ENCODE assay signal across 9 mouse cellular contexts in the genomic region with DNA sequence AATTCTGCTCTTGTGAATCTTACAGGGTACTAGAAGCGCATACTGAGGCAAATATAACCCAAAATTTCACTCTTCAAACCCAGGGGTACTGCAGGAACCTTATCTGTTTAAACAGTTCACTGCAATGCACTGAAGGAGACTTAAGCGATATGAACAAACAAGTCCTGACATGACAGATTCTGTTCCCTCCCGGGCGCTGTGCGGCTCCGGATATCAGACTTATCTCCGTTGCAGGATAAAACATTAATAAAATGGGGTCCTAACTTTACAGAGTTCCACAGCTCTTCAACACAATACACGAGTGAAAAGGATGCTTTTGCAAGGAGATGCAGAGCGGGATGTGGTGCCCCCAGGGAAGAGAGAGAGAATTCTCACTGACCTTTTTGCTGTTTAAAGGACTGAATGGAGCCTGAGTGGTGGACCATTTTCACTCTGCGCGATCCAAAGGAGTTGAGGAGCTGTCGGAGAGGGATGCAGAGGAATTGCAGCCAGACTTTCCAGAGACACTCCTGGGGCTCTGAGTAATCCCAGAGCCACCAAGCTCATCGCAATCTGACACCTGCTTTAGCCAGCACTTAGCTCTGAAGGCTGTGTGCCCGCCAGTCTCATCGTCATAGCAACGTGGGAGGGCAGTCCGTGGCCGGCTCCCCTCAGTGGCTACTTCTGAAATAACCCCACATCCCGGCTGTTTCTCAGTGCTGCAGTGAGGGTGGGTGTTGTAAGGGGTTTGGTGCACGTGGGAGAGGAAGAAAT. TPM values are rescaled to one million over a fixed set of nuclear protein-coding genes. Genes with fewer than 3 reads are reported as not detected.
DNase-seq lines count a peak whose midpoint lies in the region; ATAC-seq and TF ChIP-seq lines count a peak whose summit lies in the region.
"Had no signal": no experiment of that assay in that cellular context is flagged by ENCODE, and none has a peak within 500 bp of the region (broad histone marks: within the 10 kb centered on the region; RNA-seq: fewer than 3 reads in every experiment).

No protein-coding gene starts in this region.

- peak overlapping the region; percentile 75 for H3K4me3 ChIP-seq in layer of hippocampus, adult 2 months
- H3K4me3 ChIP-seq in midbrain, embryonic 10.5 days = peak overlapping the region; percentile 60
- peak overlapping the region; percentile 23 for H3K4me3 ChIP-seq in stomach, embryonic 15.5 days (replicated peaks)
- H3K4me3 ChIP-seq in thymus, adult 2 months (ENCODE audit: control insufficient read depth, insufficient read depth, low read length) = no peak overlapping the region
- H3K4me3 ChIP-seq: myocyte had no signal

- TF ChIP-seq POLR2A in thymus, adult 2 months (IDR thresholded peaks at IDR 0.05; ENCODE audit: control insufficient read depth, extremely low read depth, insufficient read depth, low read length, poor library complexity) = no peak

- H3K4me1 ChIP-seq in midbrain, embryonic 10.5 days = peaks cover 25% of the 10 kb centered on the region
- no peaks in the 10 kb centered on the region for H3K4me1 ChIP-seq in stomach, embryonic 15.5 days
- H3K4me1 ChIP-seq in thymus, adult 2 months (replicated peaks; ENCODE audit: control insufficient read depth, insufficient read depth, low read length) = no peaks in the 10 kb centered on the region

- peak; percentile 23 to 33 for DNase-seq in kidney, postnatal 4 days
- no peak for DNase-seq in kidney, postnatal 25 days
- peak; percentile 60 for DNase-seq in embryo, embryonic 9.5 days (ENCODE audit: extremely low spot score)
- peak; percentile 16 to 18 for DNase-seq in gastrocnemius, postnatal 4 days (ENCODE audit: low spot score in 2 of 2)
- DNase-seq in layer of hippocampus, adult 2 months (ENCODE audit: low spot score in 2 of 2) = peak; percentile 52 to 61
- peak; percentile 76 for DNase-seq in midbrain, embryonic 10.5 days (ENCODE audit: low spot score)
- no peak for DNase-seq in thymus, adult 2 months

- WGBS in midbrain, embryonic 10.5 days = 7% methylated on average over 20 of the region's 20 CpGs
- WGBS in stomach, embryonic 15.5 days = 6% methylated on average over 20 of the region's 20 CpGs
- 18% methylated on average over 20 of the region's 20 CpGs for WGBS in thymus, adult 2 months

- H3K4me2 ChIP-seq in stomach, embryonic 15.5 days = peak overlapping the region; percentile 52

- ATAC-seq in stomach, embryonic 15.5 days (ENCODE audit: insufficient read depth, low FRiP score, low read depth) = peak; percentile 66; the same call in 1 of the 2 replicates

- H3K9me3 ChIP-seq in midbrain, embryonic 10.5 days (replicated peaks) = no peaks in the 10 kb centered on the region
- H3K9me3 ChIP-seq in stomach, embryonic 15.5 days = no peaks in the 10 kb centered on the region

- TF ChIP-seq CTCF in layer of hippocampus, adult 2 months (conservative IDR thresholded peaks at IDR 0.05) = peak; percentile 25; the same call in 1 of the 2 replicates
- no peak for TF ChIP-seq CTCF in thymus, adult 2 months (IDR thresholded peaks at IDR 0.05; ENCODE audit: borderline replicate concordance, control insufficient read depth, extremely low read depth, insufficient read depth, low read length, poor library complexity)

- H3K27me3 ChIP-seq in midbrain, embryonic 10.5 days (ENCODE audit: low read depth, poor library complexity, severe bottlenecking) = no peaks in the 10 kb centered on the region
- no peaks in the 10 kb centered on the region for H3K27me3 ChIP-seq in stomach, embryonic 15.5 days (replicated peaks)
- H3K27me3 ChIP-seq in thymus, adult 2 months (ENCODE audit: control insufficient read depth, insufficient read depth, low read length) = no peaks in the 10 kb centered on the region

- no peak overlapping the region for H3K9ac ChIP-seq in stomach, embryonic 15.5 days

- no peaks in the 10 kb centered on the region for H3K36me3 ChIP-seq in midbrain, embryonic 10.5 days
- H3K36me3 ChIP-seq in stomach, embryonic 15.5 days = no peaks in the 10 kb centered on the region
- H3K36me3 ChIP-seq in thymus, adult 2 months (ENCODE audit: control insufficient read depth, insufficient read depth, low read length) = no peaks in the 10 kb centered on the region

- peak overlapping the region; percentile 95 for H3K27ac ChIP-seq in layer of hippocampus, adult 2 months
- H3K27ac ChIP-seq in midbrain, embryonic 10.5 days (replicated peaks) = peak overlapping the region; percentile 83
- no peak overlapping the region for H3K27ac ChIP-seq in stomach, embryonic 15.5 days
- H3K27ac ChIP-seq in thymus, adult 2 months (ENCODE audit: control insufficient read depth, insufficient read depth, low read length) = no peak overlapping the region

RNA-seq across cellular contexts. Expression of gene Ano3, which starts 0.9 kb away (rescaled TPM):
- total RNA-seq in gastrocnemius, postnatal 4 days (2021) = under 1 TPM; 0.10 to 0.34 TPM
- total RNA-seq in layer of hippocampus, adult 2 months (2021) = 10 to 100 TPM; 77.4 to 82.5 TPM
- polyA plus RNA-seq in midbrain, embryonic 10.5 days (2016; fragmentation: Nextera tagmentation; extraction: Ambion mirVana) = 1.8 and 2.6 TPM in 2 replicates
- 0.12 and 0.22 TPM in 2 replicates for polyA plus RNA-seq in stomach, embryonic 15.5 days (2015; fragmentation: Nextera tagmentation; extraction: Ambion mirVana)
- polyA plus RNA-seq in thymus, adult 2 months (2012; rRNA removed) = not detected in 2 replicates

Comparison
In these comparisons a context has a peak if more than half of its experiments do, and no peak if none do; other contexts are left out.
1. DNase-seq: peak in kidney, postnatal 4 days (2 of 2), embryo, embryonic 9.5 days (single experiment), gastrocnemius, postnatal 4 days (2 of 2), layer of hippocampus, adult 2 months (2 of 2) and midbrain, embryonic 10.5 days (single experiment); none in kidney, postnatal 25 days (0 of 2) and thymus, adult 2 months (single experiment).
2. H3K27ac ChIP-seq: peak in layer of hippocampus, adult 2 months (single experiment) and midbrain, embryonic 10.5 days (single experiment); none in stomach, embryonic 15.5 days (single experiment) and thymus, adult 2 months (single experiment).